Mouse (Mus musculus) embryonic facial prominence, embryonic 11.5 days (tissue): ENCODE data around the gene Map4. TPM values are rescaled to one million over a fixed set of nuclear protein-coding genes. Genes with fewer than 3 reads are reported as not detected.
"Not testable (repeated sequence)": the region's sequence is repeated elsewhere in the genome, so short reads cannot be mapped to it uniquely, and the experiment has no call there.

ENCODE experiments used
- ATAC-seq: fragments of 200-750 bp; cut with Nextera tagmentation; replicated peaks from 2 replicates; pipeline ENCODE4 v1.8.0; 2017; ENCODE audit warnings: low read depth; ENCODE audit not compliant: insufficient number of reproducible peaks, low FRiP score, low TSS enrichment
- DNase-seq: peaks from one replicate; pipeline ENCODE4 v3.0.0-alpha.2; 2015; ENCODE audit warnings: low spot score
- H3K27ac ChIP-seq: fragments of 300-500 bp; sonication (generic); replicated peaks from 2 replicates; pipeline ENCODE4 v1.5.1; 2014; ENCODE audit warnings: mild to moderate bottlenecking, low read depth, low read length, control low read depth
- H3K27me3 ChIP-seq: fragments of 300-500 bp; sonication (generic); 2 replicates; pipeline ENCODE4 v1.6.1; 2014; ENCODE audit warnings: mild to moderate bottlenecking, low read length, moderate library complexity, mixed read lengths; ENCODE audit not compliant: control insufficient read depth, insufficient read depth
- H3K36me3 ChIP-seq: fragments of 300-500 bp; sonication (generic); replicated peaks from 2 replicates; pipeline ENCODE4 v1.6.1; 2014; ENCODE audit warnings: low read depth, mild to moderate bottlenecking, low read length, moderate library complexity, mixed read lengths; ENCODE audit not compliant: control insufficient read depth, insufficient read depth
- H3K4me1 ChIP-seq: fragments of 300-500 bp; sonication (generic); 2 replicates; pipeline ENCODE4 v1.6.1; 2014; ENCODE audit warnings: low read length, mixed read lengths; ENCODE audit not compliant: control insufficient read depth, insufficient read depth
- H3K4me2 ChIP-seq: fragments of 300-500 bp; sonication (generic); 2 replicates; pipeline ENCODE4 v1.6.1; 2014; ENCODE audit warnings: low read depth, mild to moderate bottlenecking, control low read depth, low read length, moderate library complexity
- H3K4me3 ChIP-seq: fragments of 300-500 bp; sonication (generic); 2 replicates; pipeline ENCODE4 v1.5.1; 2014; ENCODE audit warnings: low read depth, low read length, control low read depth
- H3K9ac ChIP-seq: fragments of 300-500 bp; sonication (generic); replicated peaks from 2 replicates; pipeline ENCODE4 v1.6.1; 2014; ENCODE audit warnings: mild to moderate bottlenecking, control low read depth, low read length
- H3K9me3 ChIP-seq: fragments of 300-500 bp; sonication (generic); replicated peaks from 2 replicates; pipeline ENCODE4 v1.6.1; 2016; ENCODE audit warnings: mild to moderate bottlenecking, low read length, inconsistent platforms, mixed read lengths; ENCODE audit not compliant: control insufficient read depth
- WGBS: fragments of 180-500 bp; shearing (Covaris S2); extraction: QIAGEN DNeasy Blood & Tissue Kit; methylation state at CpG from one replicate; pipeline ENCODE4 v1.1.7; 2014; 5-methylcytosine and 5-hydroxymethylcytosine counted together
- microRNA-seq: library from miRNA; unstranded; fragments of <30 nt; microRNA quantifications from one replicate; pipeline ENCODE4, GENCODE M21; 2016; ENCODE audit warnings: borderline number of aligned reads
- polyA plus RNA-seq: library from polyadenylated mRNA; unstranded; fragments of >200 nt; fragmentation: Nextera tagmentation; extraction: Ambion mirVana; gene quantifications from 2 replicates; pipeline ENCODE4 v1.2.1, GENCODE M21; 2014

Gene Map4
- polyA plus RNA-seq, 1 experiment from 2014 or later, result 50.0 TPM

GRCm38 (mm10) chr9:110124008-110124540 is 192.8 kb downstream of the Map4 start:
- not testable (repeated sequence) for H3K27me3 ChIP-seq, H3K36me3 ChIP-seq, H3K9ac ChIP-seq, H3K4me1 ChIP-seq, H3K4me3 ChIP-seq, H3K27ac ChIP-seq, ATAC-seq, H3K4me2 ChIP-seq, H3K9me3 ChIP-seq, DNase-seq
- 61% methylated on average over 2 of the region's 2 CpGs for WGBS

- H3K27ac ChIP-seq, result peak overlapping the region; percentile 87
- no peaks in the 10 kb centered on the region for H3K9me3 ChIP-seq
- H3K4me1 ChIP-seq, result no peaks in the 10 kb centered on the region; the same call in 1 of the 2 replicates
- ATAC-seq (no peak), DNase-seq (peak; percentile 29)
- H3K9ac ChIP-seq, result peak overlapping the region; percentile 79
- no peaks in the 10 kb centered on the region; the same call in none of the 2 replicates for H3K36me3 ChIP-seq
- no peaks in the 10 kb centered on the region for H3K27me3 ChIP-seq
- 33% methylated on average over 10 of the region's 10 CpGs for WGBS
- peak overlapping the region; percentile 62 for H3K4me2 ChIP-seq
- peak overlapping the region; percentile 84 for H3K4me3 ChIP-seq
These were observed 199.8 kb downstream of the Map4 start for GRCm38 (mm10) chr9:110130896-110131524.

GRCm38 (mm10) chr9:110131525-110132197 is 200.4 kb downstream of the Map4 start:
- WGBS, result under 1% methylated on average over 64 of the region's 64 CpGs
- Histone ChIP-seq H3K9ac (peak overlapping the region; percentile 97), H3K27me3 (no peaks in the 10 kb centered on the region), H3K4me3 (peak overlapping the region; percentile 84), H3K27ac (peak overlapping the region; percentile 87), H3K4me2 (peak overlapping the region; percentile 62), H3K36me3 (no peaks in the 10 kb centered on the region; the same call in none of the 2 replicates), H3K4me1 (no peaks in the 10 kb centered on the region; the same call in 1 of the 2 replicates), H3K9me3 (no peaks in the 10 kb centered on the region)
- DNase-seq (peak; percentile 100), ATAC-seq (peak; percentile 96)

GRCm38 (mm10) chr9:110132201-110132605 is 200.9 kb downstream of the Map4 start:
- peak; percentile 68; the same call in 1 of the 2 replicates for ATAC-seq
- peak; percentile 63 for DNase-seq
- Histone ChIP-seq H3K27me3 (no peaks in the 10 kb centered on the region), H3K4me3 (peak overlapping the region; percentile 84), H3K4me1 (no peaks in the 10 kb centered on the region; the same call in 1 of the 2 replicates), H3K27ac (peak overlapping the region; percentile 87), H3K9ac (peak overlapping the region; percentile 97), H3K4me2 (peak overlapping the region; percentile 46), H3K9me3 (no peaks in the 10 kb centered on the region), H3K36me3 (no peaks in the 10 kb centered on the region; the same call in none of the 2 replicates)
- 0% methylated on average over 28 of the region's 38 CpGs for WGBS

- no peak for ATAC-seq
- Histone ChIP-seq H3K27ac (no peak overlapping the region), H3K4me1 (no peaks in the 10 kb centered on the region; the same call in 1 of the 2 replicates), H3K9ac (peak overlapping the region; percentile 97), H3K4me2 (peak overlapping the region; percentile 46), H3K9me3 (no peaks in the 10 kb centered on the region), H3K4me3 (peak overlapping the region; percentile 84), H3K36me3 (no peaks in the 10 kb centered on the region; the same call in none of the 2 replicates), H3K27me3 (no peaks in the 10 kb centered on the region)
- WGBS, result 66% methylated on average over 6 of the region's 6 CpGs
- peak; percentile 15 for DNase-seq
These were observed 201.7 kb downstream of the Map4 start for GRCm38 (mm10) chr9:110132921-110133320.

Small RNA genes within 50 kb of the gene (microRNA-seq; reads per million reads assigned to microRNA genes)
- gene Mir7089, result not detected

Other genes with a start within 250 kb of the Map4 start
- 0.14 TPM in 1 of 2 replicates, not detected in the other for gene Fbxw18, start 228.8 kb upstream of the Map4 start, polyA plus RNA-seq
- not detected in 2 replicates for gene Fbxw26, start 185.4 kb upstream of the Map4 start, polyA plus RNA-seq
- gene Fbxw27, start 140.8 kb upstream of the Map4 start, polyA plus RNA-seq, result not detected in 2 replicates
- gene Spink8, start 119.2 kb upstream of the Map4 start, polyA plus RNA-seq, result not detected in 2 replicates
- gene Nme6, start 98.7 kb upstream of the Map4 start, polyA plus RNA-seq, result 89.7 and 97.5 TPM in 2 replicates
- gene Camp, start 81.8 kb upstream of the Map4 start, polyA plus RNA-seq, result 0.78 and 0.87 TPM in 2 replicates
- gene Cdc25a, start 55.9 kb upstream of the Map4 start, polyA plus RNA-seq, result 38.6 and 44.1 TPM in 2 replicates
- 190 and 193 TPM in 2 replicates for gene Smarcc1, start 186.2 kb downstream of the Map4 start, polyA plus RNA-seq
- 161 and 171 TPM in 2 replicates for gene Dhx30, start 186.4 kb downstream of the Map4 start, polyA plus RNA-seq